Mouse (Mus musculus) liver, embryonic 15.5 days (tissue): ENCODE data around the gene Unc13a. TPM values are rescaled to one million over a fixed set of nuclear protein-coding genes. Genes with fewer than 3 reads are reported as not detected.

Experiments used
- ATAC-seq: fragments of 200-750 bp; cut with Nextera tagmentation; 2 replicates; pipeline ENCODE4 v1.8.0; 2017; ENCODE audit warnings: moderate number of reproducible peaks, mild to moderate bottlenecking, moderate library complexity; ENCODE audit not compliant: insufficient read depth
- H3K27ac ChIP-seq: fragments of 300-500 bp; sonication (generic); replicated peaks from 2 replicates; pipeline ENCODE4 v1.5.1; 2015; ENCODE audit warnings: mild to moderate bottlenecking, inconsistent platforms
- H3K27me3 ChIP-seq: fragments of 300-500 bp; sonication (generic); 2 replicates; pipeline ENCODE4 v1.6.1; 2015; ENCODE audit warnings: mild to moderate bottlenecking, inconsistent platforms
- H3K36me3 ChIP-seq: fragments of 300-500 bp; sonication (generic); replicated peaks from 2 replicates; pipeline ENCODE4 v1.6.1; 2015; ENCODE audit warnings: moderate library complexity, mild to moderate bottlenecking, inconsistent platforms
- H3K4me1 ChIP-seq: fragments of 300-500 bp; sonication (generic); replicated peaks from 2 replicates; pipeline ENCODE4 v1.6.1; 2015; ENCODE audit warnings: inconsistent platforms
- H3K4me2 ChIP-seq: fragments of 300-500 bp; sonication (generic); 2 replicates; pipeline ENCODE4 v1.6.1; 2015; ENCODE audit warnings: moderate library complexity, mild to moderate bottlenecking, inconsistent platforms
- H3K4me3 ChIP-seq: fragments of 300-500 bp; sonication (generic); replicated peaks from 2 replicates; pipeline ENCODE4 v1.5.1; 2015; ENCODE audit warnings: mild to moderate bottlenecking, inconsistent platforms
- H3K9ac ChIP-seq: fragments of 300-500 bp; sonication (generic); 2 replicates; pipeline ENCODE4 v1.6.1; 2015; ENCODE audit warnings: moderate library complexity, mild to moderate bottlenecking, inconsistent platforms
- H3K9me3 ChIP-seq: fragments of 300-500 bp; sonication (generic); replicated peaks from 2 replicates; pipeline ENCODE4 v1.6.1; 2016; ENCODE audit warnings: inconsistent platforms
- WGBS: fragments of 180-500 bp; shearing (Covaris S2); methylation state at CpG from one replicate; pipeline ENCODE4 v1.1.7; 2015; ENCODE audit warnings: mixed read lengths; ENCODE audit not compliant: insufficient replicate concordance; 5-methylcytosine and 5-hydroxymethylcytosine counted together
- polyA plus RNA-seq: library from polyadenylated mRNA; unstranded; fragments of >200 nt; fragmentation: Nextera tagmentation; extraction: Ambion mirVana; gene quantifications from 2 replicates; pipeline ENCODE4 v1.2.1, GENCODE M21; 2015

Unc13a gene
- polyA plus RNA-seq, 1 experiment from 2014 or later: 0.20 TPM

DNA sequence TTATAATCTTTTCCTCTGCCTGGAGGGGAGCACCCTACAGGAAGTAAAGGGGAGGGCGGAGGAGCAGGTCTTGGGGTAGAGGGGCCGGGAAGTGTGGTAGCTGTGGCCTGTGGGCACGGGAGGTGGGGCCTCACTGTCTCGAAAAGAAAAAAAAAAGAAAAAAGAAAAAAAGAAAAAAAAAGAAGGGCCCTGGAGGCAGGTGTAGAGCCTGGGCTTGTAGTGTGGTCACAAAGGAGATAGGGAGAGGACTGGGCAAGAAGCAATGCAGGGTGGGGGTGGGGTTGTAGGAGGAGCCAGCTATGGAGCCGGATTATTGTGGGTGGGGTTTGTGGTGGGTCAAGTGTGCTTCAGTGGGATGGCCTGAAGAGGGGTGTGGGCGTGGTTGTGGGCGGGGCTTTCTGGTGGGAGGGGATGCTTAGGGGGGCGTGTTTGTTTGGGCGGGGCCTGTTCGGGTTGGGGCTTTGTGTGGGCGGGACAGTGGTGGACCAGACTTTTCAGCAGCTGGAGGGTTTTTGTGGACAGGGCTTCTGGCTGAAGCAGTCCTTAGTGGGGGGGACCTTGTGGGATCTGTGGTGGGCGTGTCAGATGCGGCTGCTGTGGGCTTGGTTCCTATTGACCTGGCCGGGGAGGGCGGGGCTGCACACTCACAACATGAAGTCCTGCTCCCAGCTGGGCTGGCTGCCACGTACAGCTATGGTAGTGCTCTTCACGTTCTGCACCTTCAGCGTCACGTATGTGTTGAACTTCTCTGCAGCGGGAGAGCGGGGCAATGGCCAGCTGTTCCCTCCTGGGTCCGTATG lies 6.0 kb downstream of the Unc13a start:
- WGBS: 1% methylated on average over 22 of the region's 22 CpGs
- peaks cover 21% of the 10 kb centered on the region for H3K4me1 ChIP-seq
- ATAC-seq: peak; percentile 50
- no peak overlapping the region for H3K27ac ChIP-seq
- H3K4me2 ChIP-seq: peak overlapping the region; percentile 54
- no peak overlapping the region for H3K9ac ChIP-seq
- no peaks in the 10 kb centered on the region for H3K36me3 ChIP-seq
- H3K9me3 ChIP-seq: no peaks in the 10 kb centered on the region
- H3K27me3 ChIP-seq: peaks cover 75% of the 10 kb centered on the region
- H3K4me3 ChIP-seq: peak overlapping the region; percentile 15; the same call in 1 of the 2 replicates

DNA sequence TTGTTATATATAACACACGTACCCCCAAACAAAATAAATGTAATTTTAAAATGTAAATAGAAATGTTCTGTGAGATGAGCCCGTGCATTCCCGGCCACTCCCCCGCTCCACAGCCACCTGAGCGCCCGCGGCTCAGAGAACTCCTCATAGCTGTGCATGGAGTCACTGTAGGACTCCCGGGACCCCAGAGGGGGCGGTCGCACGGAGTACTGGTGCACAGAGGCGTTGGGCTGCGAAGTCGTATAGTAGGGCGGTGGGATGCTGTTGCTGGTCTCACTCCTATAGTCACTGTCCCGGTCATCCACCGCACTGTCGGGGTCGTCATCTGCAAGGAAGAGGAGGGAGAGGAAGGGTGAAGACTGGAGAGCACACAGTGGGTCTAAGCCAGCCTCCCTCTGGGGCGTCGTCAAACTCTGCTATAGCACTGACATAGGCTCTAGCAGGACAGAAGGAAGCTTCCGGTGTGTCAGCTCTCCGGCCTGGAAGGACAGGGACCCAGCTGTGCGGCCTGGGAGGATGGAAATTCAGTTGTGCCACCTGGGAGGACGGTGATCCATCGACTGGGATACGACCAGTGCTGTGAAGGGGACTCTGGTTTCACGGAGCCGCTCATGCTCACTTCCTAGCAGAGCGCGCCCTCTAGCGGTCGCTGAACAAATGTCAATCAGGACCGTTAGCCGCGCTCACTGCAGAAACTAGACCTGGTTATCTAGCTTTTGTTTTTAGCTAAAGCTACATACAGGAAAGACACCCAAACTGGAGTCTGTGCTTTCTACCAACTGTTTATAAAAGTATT lies 11.0 kb downstream of the Unc13a start:
- 11% methylated on average over 36 of the region's 36 CpGs for WGBS
- H3K4me3 ChIP-seq: no peak overlapping the region
- no peak for ATAC-seq
- no peaks in the 10 kb centered on the region for H3K9me3 ChIP-seq
- H3K4me1 ChIP-seq: peaks cover 17% of the 10 kb centered on the region
- H3K27ac ChIP-seq: no peak overlapping the region
- no peak overlapping the region for H3K9ac ChIP-seq
- no peaks in the 10 kb centered on the region for H3K36me3 ChIP-seq
- H3K4me2 ChIP-seq: peak overlapping the region; percentile 19; the same call in 1 of the 2 replicates
- H3K27me3 ChIP-seq: peaks cover 68% of the 10 kb centered on the region

DNA sequence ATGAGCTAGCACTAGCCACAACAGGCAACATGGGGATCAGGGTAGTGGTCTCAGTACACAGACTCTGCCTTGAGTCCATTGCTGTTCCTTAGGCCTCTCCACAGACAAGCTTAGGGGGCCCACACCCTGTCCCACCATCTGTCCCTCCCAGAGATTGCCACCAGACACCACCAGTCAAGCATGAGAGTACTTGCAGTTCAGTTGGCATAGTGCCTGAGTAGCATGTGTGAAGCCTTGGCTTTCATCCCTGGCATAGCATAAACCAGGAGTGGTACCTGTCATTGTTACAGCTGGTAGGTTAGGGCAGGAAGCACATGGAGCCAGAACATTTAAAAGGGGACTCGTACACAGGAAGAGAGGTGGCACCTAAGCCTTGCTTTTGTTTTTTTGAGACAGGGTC lies 11.8 kb downstream of the Unc13a start:
- peaks cover 11% of the 10 kb centered on the region for H3K4me1 ChIP-seq
- no peak overlapping the region for H3K4me2 ChIP-seq
- no peak overlapping the region for H3K27ac ChIP-seq
- no peaks in the 10 kb centered on the region for H3K9me3 ChIP-seq
- H3K4me3 ChIP-seq: no peak overlapping the region
- H3K9ac ChIP-seq: no peak overlapping the region
- WGBS: 39% methylated on average over 1 of the region's 1 CpGs
- H3K36me3 ChIP-seq: no peaks in the 10 kb centered on the region
- peaks cover 76% of the 10 kb centered on the region for H3K27me3 ChIP-seq
- no peak for ATAC-seq

DNA sequence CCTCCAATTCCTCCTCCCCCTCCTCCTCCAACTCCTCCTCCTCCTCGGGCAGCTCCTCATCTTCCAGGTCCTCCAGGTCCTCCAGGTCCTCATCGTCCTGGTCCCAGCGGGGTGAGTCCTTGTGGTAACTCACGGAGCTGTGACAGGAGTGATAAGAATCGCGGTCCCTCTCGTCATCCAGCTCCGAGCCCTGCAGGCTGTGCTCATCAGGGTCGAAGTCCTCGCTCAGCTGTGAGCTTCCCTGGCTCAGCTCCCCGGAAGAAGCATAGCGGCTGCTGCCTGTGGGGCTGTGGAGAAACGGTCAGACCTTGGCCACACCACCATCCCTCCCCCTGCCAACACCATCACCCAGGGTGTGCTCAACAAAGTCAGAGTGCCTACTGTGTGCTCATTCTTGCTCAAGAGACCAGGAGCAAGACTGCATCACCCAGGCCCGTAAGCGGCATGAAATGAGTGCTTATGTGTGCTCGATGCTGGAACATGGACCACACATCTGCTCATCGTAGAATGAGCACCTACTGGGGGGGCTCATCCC lies 13.0 kb downstream of the Unc13a start:
- peaks cover 16% of the 10 kb centered on the region for H3K4me1 ChIP-seq
- no peaks in the 10 kb centered on the region for H3K36me3 ChIP-seq
- H3K9me3 ChIP-seq: no peaks in the 10 kb centered on the region
- 21% methylated on average over 17 of the region's 17 CpGs for WGBS
- no peak for ATAC-seq
- no peak overlapping the region for H3K4me3 ChIP-seq
- H3K4me2 ChIP-seq: no peak overlapping the region
- H3K27me3 ChIP-seq: peaks cover 82% of the 10 kb centered on the region
- no peak overlapping the region for H3K9ac ChIP-seq
- H3K27ac ChIP-seq: no peak overlapping the region

DNA sequence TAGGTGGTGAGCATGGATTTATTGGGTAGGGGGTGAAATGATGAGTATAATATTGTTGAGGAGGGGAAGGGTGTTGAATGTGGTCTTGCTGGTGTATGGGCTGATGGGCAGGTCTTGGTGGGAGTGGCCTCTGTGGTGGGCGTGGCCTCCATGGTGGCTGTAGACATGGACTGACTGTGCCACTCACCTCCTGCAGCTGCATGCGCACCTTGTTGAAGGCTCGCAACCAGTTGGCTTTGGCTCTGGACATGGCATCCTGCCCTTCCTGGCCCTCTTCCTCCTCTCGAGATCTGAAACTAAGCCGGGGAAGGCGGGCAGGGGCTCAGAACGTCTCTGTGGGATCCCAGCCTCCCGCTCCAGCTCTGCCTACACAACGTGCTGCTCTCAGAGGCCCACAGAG lies 13.7 kb downstream of the Unc13a start:
- Histone ChIP-seq H3K4me3 (no peak overlapping the region), H3K27ac (no peak overlapping the region), H3K9ac (no peak overlapping the region), H3K4me1 (peaks cover 16% of the 10 kb centered on the region), H3K4me2 (no peak overlapping the region), H3K27me3 (peaks cover 80% of the 10 kb centered on the region), H3K36me3 (no peaks in the 10 kb centered on the region), H3K9me3 (no peaks in the 10 kb centered on the region)
- ATAC-seq: no peak
- 21% methylated on average over 9 of the region's 9 CpGs for WGBS

DNA sequence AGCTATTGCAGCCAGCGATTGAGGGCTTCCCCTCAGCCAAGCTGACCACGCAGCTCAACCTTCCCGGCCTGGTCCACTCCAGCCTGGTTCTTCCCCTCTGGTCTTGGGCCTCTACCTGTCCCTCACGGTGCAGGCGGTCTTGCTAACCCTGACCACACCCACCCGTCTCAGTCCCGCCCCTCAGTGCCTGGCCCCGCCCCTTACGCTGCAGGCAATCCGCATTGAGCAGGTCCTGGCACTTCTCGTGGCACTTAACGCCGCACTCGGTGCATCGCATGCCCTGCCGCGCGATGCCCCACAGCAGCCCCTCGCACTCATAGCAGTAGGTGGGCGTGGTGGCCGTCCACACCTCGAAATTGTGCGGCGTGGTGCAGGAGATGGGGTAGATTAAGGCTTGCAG lies 17.0 kb downstream of the Unc13a start:
- H3K36me3 ChIP-seq: no peaks in the 10 kb centered on the region
- peaks cover 54% of the 10 kb centered on the region for H3K27me3 ChIP-seq
- H3K4me3 ChIP-seq: no peak overlapping the region
- peaks cover 10% of the 10 kb centered on the region for H3K4me1 ChIP-seq
- no peak overlapping the region for H3K9ac ChIP-seq
- H3K27ac ChIP-seq: no peak overlapping the region
- ATAC-seq: no peak
- no peaks in the 10 kb centered on the region for H3K9me3 ChIP-seq
- H3K4me2 ChIP-seq: peak overlapping the region; percentile 30; the same call in 1 of the 2 replicates
- WGBS: 2% methylated on average over 24 of the region's 24 CpGs

DNA sequence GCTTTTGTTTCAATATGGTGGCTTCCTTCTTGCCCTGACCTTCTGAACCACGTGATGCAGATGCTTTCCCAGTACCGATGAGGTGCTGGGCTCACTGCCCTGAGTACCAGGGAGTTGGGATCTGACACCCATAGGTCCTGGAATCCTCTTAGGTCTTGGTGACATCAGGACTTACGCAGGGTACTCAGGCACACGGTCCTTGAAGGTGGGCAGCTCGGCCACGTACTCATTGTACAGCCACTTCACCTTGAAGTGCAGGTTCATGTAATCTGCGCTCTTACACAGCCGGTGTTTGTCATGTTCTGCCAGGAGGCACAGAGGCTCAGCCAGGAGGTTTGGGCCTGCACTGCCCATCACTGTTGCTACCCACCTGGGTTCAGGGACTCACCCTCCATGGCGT lies 26.0 kb downstream of the Unc13a start:
- H3K4me2 ChIP-seq: no peak overlapping the region
- H3K9ac ChIP-seq: no peak overlapping the region
- H3K9me3 ChIP-seq: no peaks in the 10 kb centered on the region
- H3K4me1 ChIP-seq: no peaks in the 10 kb centered on the region
- H3K4me3 ChIP-seq: no peak overlapping the region
- no peaks in the 10 kb centered on the region for H3K27me3 ChIP-seq
- WGBS: 68% methylated on average over 9 of the region's 9 CpGs
- no peak overlapping the region for H3K27ac ChIP-seq
- H3K36me3 ChIP-seq: no peaks in the 10 kb centered on the region
- no peak for ATAC-seq

DNA sequence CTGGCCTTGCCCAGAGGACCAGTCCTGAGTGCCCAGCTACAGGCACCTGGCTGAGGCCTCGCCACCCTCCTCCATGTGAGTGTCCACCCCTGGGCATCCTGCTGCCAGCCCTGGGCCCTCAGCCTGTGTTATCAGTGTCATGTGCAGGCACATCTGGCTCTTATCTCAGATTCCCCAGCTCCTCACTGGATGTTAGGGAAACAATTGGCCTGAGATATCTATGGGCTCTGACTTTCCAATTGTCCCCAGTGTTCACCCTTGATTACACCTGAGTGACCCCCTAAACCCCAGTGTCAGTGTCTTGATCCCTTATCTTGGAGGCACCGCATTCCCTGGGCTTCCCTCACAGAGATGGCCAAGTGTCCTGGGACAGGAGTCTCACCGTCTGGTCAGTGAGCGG lies 32.2 kb downstream of the Unc13a start:
- H3K4me3 ChIP-seq: no peak overlapping the region
- no peak overlapping the region for H3K9ac ChIP-seq
- H3K4me2 ChIP-seq: no peak overlapping the region
- H3K27ac ChIP-seq: no peak overlapping the region
- H3K9me3 ChIP-seq: no peaks in the 10 kb centered on the region
- WGBS: 42% methylated on average over 4 of the region's 4 CpGs
- no peaks in the 10 kb centered on the region for H3K36me3 ChIP-seq
- H3K27me3 ChIP-seq: peaks cover 13% of the 10 kb centered on the region
- peaks cover 10% of the 10 kb centered on the region for H3K4me1 ChIP-seq
- ATAC-seq: no peak

DNA sequence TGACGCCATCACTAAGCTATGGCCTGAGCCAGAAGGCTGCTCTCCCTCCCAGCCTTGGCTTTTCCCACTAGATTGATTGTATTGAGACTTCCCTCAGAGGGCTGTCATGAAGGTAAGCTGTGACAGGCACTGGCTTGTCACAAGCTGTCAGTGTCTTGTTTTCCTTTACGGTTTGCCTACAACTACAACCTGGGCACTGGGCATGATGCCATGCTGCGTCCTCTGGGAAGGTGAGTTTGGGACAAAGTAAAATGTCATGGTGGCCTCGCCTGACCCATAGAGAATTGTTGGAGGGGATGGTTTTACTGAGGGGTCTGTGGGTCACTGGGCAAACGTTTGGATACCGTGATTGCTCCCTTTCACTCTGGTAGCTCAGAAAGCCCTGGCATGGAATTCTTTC lies 33.2 kb downstream of the Unc13a start:
- no peak overlapping the region for H3K4me2 ChIP-seq
- no peak overlapping the region for H3K27ac ChIP-seq
- H3K27me3 ChIP-seq: peaks cover 23% of the 10 kb centered on the region
- WGBS: 55% methylated on average over 6 of the region's 6 CpGs
- H3K4me3 ChIP-seq: no peak overlapping the region
- H3K36me3 ChIP-seq: no peaks in the 10 kb centered on the region
- no peak for ATAC-seq
- no peak overlapping the region for H3K9ac ChIP-seq
- peaks cover 18% of the 10 kb centered on the region for H3K4me1 ChIP-seq
- H3K9me3 ChIP-seq: no peaks in the 10 kb centered on the region

DNA sequence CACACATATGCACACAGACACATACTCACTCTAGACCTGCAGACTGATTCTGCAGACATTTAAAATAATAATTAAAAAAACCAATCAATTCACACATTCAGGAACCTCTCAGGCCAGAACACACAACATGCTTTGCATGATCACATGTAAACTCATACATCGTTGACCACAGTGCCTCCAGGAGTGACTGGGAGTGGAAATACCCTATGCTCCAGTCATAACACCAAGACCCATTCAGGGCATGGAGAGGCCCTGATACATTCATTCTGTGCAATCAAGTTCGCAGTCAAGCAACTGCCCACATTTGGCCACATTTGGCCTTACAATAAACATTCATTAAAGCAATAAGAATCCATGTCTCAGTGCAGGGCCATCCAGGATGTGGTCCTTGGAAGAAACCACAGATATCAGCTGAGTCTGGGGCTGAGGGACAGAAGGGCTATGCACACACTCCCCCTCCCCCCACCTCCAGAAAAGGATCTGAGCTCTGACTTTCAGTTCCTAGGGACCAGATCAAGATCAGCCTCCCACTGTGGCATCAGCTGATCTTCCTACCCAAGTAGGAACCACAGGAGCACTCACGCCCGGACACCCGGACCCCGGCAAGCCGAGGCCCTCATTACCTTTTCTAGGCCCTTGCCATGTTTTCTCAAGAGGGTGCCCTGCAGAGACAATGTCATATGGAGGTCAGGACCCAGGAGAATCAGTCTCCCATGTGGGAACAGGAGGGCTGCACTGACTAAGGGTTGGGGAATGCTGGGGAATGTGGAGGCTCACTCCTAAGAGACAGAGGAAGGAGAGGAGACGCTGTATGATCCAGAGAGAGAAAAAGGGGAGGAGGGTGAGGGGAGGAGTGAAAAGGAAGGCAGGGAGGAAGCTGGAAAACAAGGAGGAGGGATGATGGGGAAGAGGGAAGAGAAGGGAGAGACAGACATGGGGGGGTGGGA lies 34.1 kb downstream of the Unc13a start:
- H3K27me3 ChIP-seq: peaks cover 32% of the 10 kb centered on the region
- WGBS: 53% methylated on average over 8 of the region's 8 CpGs

More for the DNA sequence above, 34.1 kb downstream of the Unc13a start:
- H3K4me1 ChIP-seq: peaks cover 20% of the 10 kb centered on the region
- no peak overlapping the region for H3K27ac ChIP-seq
- H3K4me2 ChIP-seq: no peak overlapping the region
- no peak for ATAC-seq
- no peaks in the 10 kb centered on the region for H3K9me3 ChIP-seq
- no peak overlapping the region for H3K9ac ChIP-seq
- H3K4me3 ChIP-seq: no peak overlapping the region
- H3K36me3 ChIP-seq: no peaks in the 10 kb centered on the region
